Mouse (Mus musculus) T-helper 17 cell (primary cell): ENCODE measurements around the gene Lgi1.

ENCODE experiments used
- in situ Hi-C, 2 experiments: fragments of 300-600 bp; cut with MboI, MseI; formaldehyde crosslinking; loops; 1 replicate in 1 of 2; 2 replicates in 1 of 2; pipeline ENCODE4 v1.15.1; 2025; ENCODE audit warnings: high pct_unique_total_duplicates in 2 of 2

The Lgi1 gene

GRCm38 (mm10) chr19:38264505-38265500, at the start of gene Lgi1:
TSS of gene Lgi1 (plus strand) at chr19:38264536.
- in situ Hi-C loops: loop anchor here in 1 of 2 experiments (5.0 kb wide), 1 partner anchor 43 kb away; the partner anchor contains the start of gene Fra10ac1

DNA sequence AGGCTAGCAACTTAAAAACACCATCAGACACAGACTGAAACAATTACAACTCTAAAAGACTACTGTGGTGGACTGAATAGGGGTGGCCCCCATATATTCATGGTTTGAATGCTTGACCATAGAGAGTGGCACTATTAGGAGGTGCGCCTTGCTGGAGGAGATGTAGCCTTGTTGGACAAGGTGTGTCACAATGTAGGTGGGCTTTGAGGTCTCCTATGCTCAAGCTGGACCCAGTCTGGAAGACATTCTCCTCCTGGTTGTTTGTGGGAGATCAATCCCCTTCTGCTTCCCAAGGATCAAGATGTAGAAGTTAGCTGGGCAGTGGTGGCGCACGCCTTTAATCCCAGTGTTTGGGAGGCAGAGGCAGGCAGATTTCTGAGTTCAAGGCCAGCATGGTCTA, 46.6 kb upstream of the Lgi1 start:
- in situ Hi-C loops: no loop called here

- in situ Hi-C loops: loop anchor here in 1 of 2 experiments (5.0 to 10.0 kb wide), 2 partner anchors 44 to 181 kb away; no protein-coding TSS in a partner anchor
Measured at GRCm38 (mm10) chr19:38223356-38223904, 40.9 kb upstream of the Lgi1 start.

- in situ Hi-C loops: loop anchor here in 1 of 2 experiments (5.0 to 10.0 kb wide), 2 partner anchors 43 to 181 kb away; no protein-coding TSS in a partner anchor
Measured at GRCm38 (mm10) chr19:38223905-38224684, 40.2 kb upstream of the Lgi1 start, which contains the start of gene Fra10ac1. TSS of gene Fra10ac1 (minus strand) at chr19:38224156.

DNA sequence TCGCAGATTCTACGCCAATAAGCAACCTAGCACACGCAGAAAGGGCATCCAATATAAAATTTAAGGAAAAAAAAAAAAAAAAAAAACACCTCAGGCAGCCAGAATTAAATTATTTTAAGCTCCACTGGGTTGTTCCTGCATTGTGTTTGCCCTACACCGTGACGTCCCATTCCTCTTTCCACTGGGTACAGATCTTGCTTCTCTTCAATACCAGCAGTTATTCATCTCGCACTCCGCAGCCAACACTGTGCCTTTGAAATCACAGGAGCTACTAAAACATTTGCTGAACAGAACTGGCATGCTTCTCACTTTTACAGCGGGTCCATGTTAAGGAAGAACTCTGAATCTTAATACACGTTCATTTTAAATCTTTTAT, 39.7 kb upstream of the Lgi1 start:
- in situ Hi-C loops: loop anchor here in 1 of 2 experiments (5.0 to 10.0 kb wide), 2 partner anchors 43 to 180 kb away; no protein-coding TSS in a partner anchor

DNA sequence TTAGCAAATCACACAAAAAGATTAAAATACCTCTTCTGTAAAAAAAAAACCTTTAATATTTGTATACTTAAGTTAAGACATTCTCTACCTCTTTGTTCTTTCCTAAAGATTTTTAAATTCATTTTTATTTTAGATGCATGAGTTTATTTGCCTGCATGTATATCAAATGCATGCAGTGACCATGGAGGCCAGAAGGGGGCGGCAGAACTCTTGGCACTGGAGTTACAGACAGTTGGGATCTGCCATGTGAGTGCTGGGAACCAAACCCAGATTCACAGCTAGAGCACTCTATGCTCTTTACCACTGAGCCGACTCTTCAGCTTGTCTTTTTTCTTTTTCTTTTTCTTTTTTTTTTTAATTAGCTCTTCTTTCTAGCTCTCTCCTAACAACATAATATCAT, 35.6 kb upstream of the Lgi1 start:
- in situ Hi-C loops: loop anchor here in 1 of 2 experiments (10.0 kb wide), 1 partner anchor 176 kb away; no protein-coding TSS in a partner anchor

GRCm38 (mm10) chr19:38232087-38232486, 32.2 kb upstream of the Lgi1 start:
- in situ Hi-C loops: no loop called here

GRCm38 (mm10) chr19:38232516-38232915, 31.8 kb upstream of the Lgi1 start:
- in situ Hi-C loops: no loop called here

GRCm38 (mm10) chr19:38236526-38236925, 27.8 kb upstream of the Lgi1 start:
- in situ Hi-C loops: no loop called here

DNA sequence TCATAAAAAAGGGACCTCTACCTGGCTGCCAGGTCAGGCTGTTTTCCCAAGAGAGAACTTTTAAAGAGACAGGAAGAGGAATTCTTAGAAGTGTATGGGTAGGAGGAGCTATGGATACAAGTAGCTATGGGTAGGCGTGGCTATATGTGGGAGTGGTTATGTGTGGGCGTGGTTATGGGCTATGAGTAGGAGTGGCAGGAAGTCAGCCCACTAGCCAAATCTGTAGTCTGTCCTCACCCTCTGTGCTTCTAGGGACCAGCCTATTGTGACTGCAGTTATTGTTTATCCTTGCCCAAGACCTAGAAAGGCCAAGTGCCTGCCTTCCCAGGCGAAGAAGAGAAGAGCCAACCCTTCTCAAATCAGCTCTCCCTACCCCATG, 26.5 kb upstream of the Lgi1 start:
- in situ Hi-C loops: no loop called here

GRCm38 (mm10) chr19:38238213-38238951, 26.0 kb upstream of the Lgi1 start:
- in situ Hi-C loops: no loop called here

DNA sequence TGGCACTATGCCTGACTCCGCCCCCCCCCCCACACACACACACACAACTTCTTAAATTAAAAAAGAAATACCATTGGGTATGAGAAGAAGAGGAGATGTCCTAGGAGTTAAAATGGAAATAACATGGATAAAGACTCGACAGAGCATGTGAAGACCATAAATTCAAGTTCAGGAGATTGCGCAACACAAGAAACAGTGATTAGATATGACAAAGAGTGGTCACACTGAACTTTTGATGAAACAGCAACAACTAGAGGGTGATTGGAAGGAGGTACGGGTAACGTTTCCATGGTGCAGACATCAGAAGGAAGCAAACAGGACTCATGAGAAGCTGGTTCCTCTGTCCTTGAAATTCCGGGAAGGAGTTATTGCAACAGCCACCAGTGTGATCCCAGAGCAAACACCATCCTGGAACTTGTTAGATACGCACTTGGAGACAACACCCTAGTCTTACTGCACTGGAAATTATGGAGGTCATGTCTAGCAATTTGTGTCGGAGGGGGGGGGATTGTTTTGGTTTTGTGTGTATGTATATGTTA, 22.0 kb upstream of the Lgi1 start:
- in situ Hi-C loops: loop anchor here (5.0 kb wide), 2 partner anchors 110 to 115 kb away; no protein-coding TSS in a partner anchor

DNA sequence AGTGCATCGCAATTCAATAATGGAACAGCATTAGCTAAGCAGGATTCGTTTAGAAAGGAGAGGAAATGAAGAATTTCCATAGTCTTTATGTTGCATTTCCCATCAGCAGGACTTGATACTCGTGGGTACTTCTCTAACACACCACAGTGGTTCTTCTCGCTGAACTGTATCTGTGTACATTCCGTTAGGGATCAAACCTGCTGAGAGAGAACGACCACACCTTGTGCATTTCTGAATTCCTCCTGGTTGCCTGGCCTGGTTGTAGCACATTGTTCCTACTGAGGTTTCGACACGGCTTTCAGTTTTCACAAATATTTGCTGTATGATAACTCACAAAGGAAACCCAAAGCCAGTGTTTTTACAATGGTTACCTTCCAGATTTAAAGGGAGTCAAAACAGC, 19.6 kb upstream of the Lgi1 start:
- in situ Hi-C loops: loop anchor here (5.0 kb wide), 2 partner anchors 108 to 113 kb away; no protein-coding TSS in a partner anchor

- in situ Hi-C loops: no loop called here
Measured at GRCm38 (mm10) chr19:38245361-38246176, 18.8 kb upstream of the Lgi1 start.

- in situ Hi-C loops: no loop called here
Measured at GRCm38 (mm10) chr19:38246177-38246622, 18.1 kb upstream of the Lgi1 start.

DNA sequence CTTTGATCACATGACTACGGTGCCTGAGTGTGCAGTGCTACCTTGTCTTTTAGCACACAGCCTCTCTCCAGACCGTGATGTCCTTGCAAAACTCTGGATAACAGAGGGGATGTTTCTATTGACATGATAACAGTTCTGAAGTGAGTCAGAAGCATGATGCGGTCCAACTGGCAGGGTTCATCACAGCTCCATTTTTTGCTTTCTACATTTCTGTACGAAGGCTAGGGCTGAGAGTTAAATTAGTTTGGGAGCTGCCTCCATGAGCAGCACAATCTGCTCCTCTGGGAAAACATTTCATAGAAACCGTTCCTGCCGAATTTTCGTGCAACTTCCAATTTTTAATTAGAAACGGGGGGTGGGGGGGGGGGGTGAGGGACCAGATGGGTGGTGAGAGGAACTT, 14.7 kb upstream of the Lgi1 start:
- in situ Hi-C loops: loop anchor here in 1 of 2 experiments (10.0 kb wide), 1 partner anchor 175 kb away; no protein-coding TSS in a partner anchor

GRCm38 (mm10) chr19:38253796-38254195, 10.5 kb upstream of the Lgi1 start:
- in situ Hi-C loops: loop anchor here in 1 of 2 experiments (10.0 kb wide), 1 partner anchor 171 kb away; no protein-coding TSS in a partner anchor

DNA sequence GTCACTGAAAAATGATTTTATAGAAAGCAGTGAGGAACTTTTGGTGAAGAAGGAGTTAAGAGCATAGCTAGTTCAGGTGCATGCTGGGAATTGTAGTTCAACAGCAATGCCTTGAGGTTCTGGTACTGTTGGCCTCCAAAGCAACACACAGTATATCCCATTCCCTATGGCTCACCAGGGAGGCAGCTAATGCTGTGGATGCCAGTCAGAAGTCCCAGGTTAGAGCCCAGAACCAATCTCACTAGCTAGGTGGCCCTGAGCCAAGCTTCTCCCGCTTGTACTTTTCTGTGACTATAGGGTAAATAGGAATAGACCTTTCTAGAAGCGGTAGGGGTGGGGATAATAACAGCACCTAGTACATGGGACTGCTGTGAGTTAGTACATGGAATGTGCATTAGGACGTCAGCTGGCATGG, 5.7 kb upstream of the Lgi1 start:
- in situ Hi-C loops: loop anchor here in 1 of 2 experiments (5.0 to 10.0 kb wide), 2 partner anchors 49 to 166 kb away; no protein-coding TSS in a partner anchor

DNA sequence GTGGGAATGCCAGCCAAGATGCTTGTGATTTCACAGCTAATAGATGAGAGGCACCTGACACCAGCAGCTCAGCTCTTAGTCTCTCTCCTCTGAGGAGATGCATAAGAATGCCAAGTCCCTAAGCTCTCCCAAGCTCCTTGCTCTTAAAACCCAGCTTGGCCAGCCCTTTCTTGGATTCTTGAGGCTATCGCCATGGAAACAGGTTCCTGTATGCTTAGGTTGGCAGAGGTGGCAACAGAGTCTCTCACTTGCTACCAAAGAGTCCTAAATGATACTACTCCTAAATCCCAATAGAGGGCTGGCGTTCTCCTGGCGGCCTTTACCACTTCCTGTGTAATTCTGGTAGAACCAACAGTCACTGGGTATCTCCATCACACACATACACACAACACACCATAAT, 4.9 kb upstream of the Lgi1 start:
- in situ Hi-C loops: loop anchor here in 1 of 2 experiments (5.0 to 10.0 kb wide), 2 partner anchors 48 to 165 kb away; no protein-coding TSS in a partner anchor
